14 mouse cellular contexts compared by ENCODE assay signal in the genomic region with DNA sequence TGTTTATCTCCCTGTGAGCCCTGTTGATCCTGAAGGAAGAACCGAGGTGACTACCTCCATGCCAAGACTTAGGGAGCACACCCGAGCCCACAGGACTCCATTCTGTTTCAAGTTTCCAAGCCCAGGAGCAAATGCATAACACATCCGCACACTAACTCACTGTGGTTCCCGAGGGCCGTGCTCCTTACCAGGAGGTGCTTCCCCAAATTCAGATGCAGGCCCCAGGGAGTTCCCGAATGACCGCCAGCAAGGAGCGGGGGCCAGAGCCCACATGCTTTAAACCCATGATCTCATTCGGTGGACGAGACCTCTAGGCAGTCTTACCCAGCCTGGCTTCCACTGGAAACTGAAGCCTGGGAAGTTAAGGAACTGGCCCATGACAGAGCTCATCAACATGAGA.
"Had no signal": no experiment of that assay in that cellular context is flagged by ENCODE, and none has a peak within 500 bp of the region (broad histone marks: within the 10 kb centered on the region; RNA-seq: fewer than 3 reads in every experiment).

No protein-coding gene starts in this region.

- ATAC-seq: midbrain, embryonic 15.5 days had no signal

- H3K9ac ChIP-seq: limb, embryonic 13.5 days; liver, embryonic 14.5 days; lung, embryonic 14.5 days; midbrain, embryonic 15.5 days; neural tube, embryonic 13.5 days; stomach, embryonic 15.5 days had no signal

- DNase-seq: lung, embryonic 14.5 days; lung, postnatal 10 days; lung, postnatal 4 days; retina, postnatal 1 day; right cerebral cortex, postnatal 14 days; thymus, postnatal 36 days had no signal

- H3K36me3 ChIP-seq: midbrain, embryonic 15.5 days; neural tube, embryonic 13.5 days; stomach, embryonic 15.5 days had no signal

- H3K4me2 ChIP-seq: lung, embryonic 14.5 days; midbrain, embryonic 15.5 days; neural tube, embryonic 13.5 days; stomach, embryonic 15.5 days had no signal

- H3K9me3 ChIP-seq: limb, embryonic 13.5 days; midbrain, embryonic 10.5 days; midbrain, embryonic 15.5 days; neural tube, embryonic 13.5 days; stomach, embryonic 15.5 days had no signal

- H3K27ac ChIP-seq: kidney, postnatal 0 days; layer of hippocampus, adult 2 months; limb, embryonic 13.5 days; liver, embryonic 14.5 days; midbrain, embryonic 15.5 days; neural tube, embryonic 13.5 days; stomach, embryonic 15.5 days had no signal

- H3K4me3 ChIP-seq: layer of hippocampus, adult 2 months; limb, embryonic 13.5 days; midbrain, embryonic 10.5 days; midbrain, embryonic 15.5 days; neural tube, embryonic 13.5 days; stomach, embryonic 15.5 days had no signal

- H3K27me3 ChIP-seq: midbrain, embryonic 15.5 days; neural tube, embryonic 13.5 days; stomach, embryonic 15.5 days had no signal
